In genomic region chr15:16446631-16447030, GRCm38 (mm10) we compare ENCODE assay signal across 21 mouse cellular contexts.
"Had no signal": no experiment of that assay in that cellular context is flagged by ENCODE, and none has a peak within 500 bp of the region (broad histone marks: within the 10 kb centered on the region; RNA-seq: fewer than 3 reads in every experiment).

No protein-coding gene starts in this region.

- DNase-seq: lung, adult 2 months; lung, postnatal 14 days; lung, postnatal 36 days; retina, postnatal 1 day; right cerebral cortex, adult 18-20 months; right cerebral cortex, postnatal 25 days; right cerebral cortex, postnatal 4 days; spleen, adult 18-20 months; thymus, adult 18-20 months; thymus, postnatal 14 days; thymus, postnatal 36 days had no signal

- H3K4me1 ChIP-seq: lung, embryonic 15.5 days; megakaryocyte, embryonic 14.5 days; midbrain, embryonic 13.5 days; midbrain, embryonic 15.5 days; neural tube, embryonic 13.5 days; neural tube, embryonic 15.5 days had no signal

- H3K27ac ChIP-seq: lung, embryonic 15.5 days; macrophage; midbrain, embryonic 13.5 days; midbrain, embryonic 15.5 days; neural tube, embryonic 13.5 days; neural tube, embryonic 15.5 days had no signal

- H3K4me2 ChIP-seq: lung, embryonic 15.5 days; midbrain, embryonic 11.5 days; midbrain, embryonic 13.5 days; midbrain, embryonic 15.5 days; neural tube, embryonic 13.5 days; neural tube, embryonic 15.5 days had no signal

- H3K9me3 ChIP-seq: lung, embryonic 15.5 days; megakaryocyte, embryonic 14.5 days; midbrain, embryonic 13.5 days; midbrain, embryonic 15.5 days; neural tube, embryonic 13.5 days; neural tube, embryonic 15.5 days had no signal

- H3K27me3 ChIP-seq: lung, embryonic 15.5 days; megakaryocyte, embryonic 14.5 days; midbrain, embryonic 13.5 days; midbrain, embryonic 15.5 days; neural tube, embryonic 13.5 days; neural tube, embryonic 15.5 days had no signal

- ATAC-seq: lung, postnatal 0 days; midbrain, embryonic 13.5 days; midbrain, embryonic 15.5 days had no signal

- H3K9ac ChIP-seq: lung, embryonic 15.5 days; midbrain, embryonic 13.5 days; midbrain, embryonic 15.5 days; neural tube, embryonic 13.5 days; neural tube, embryonic 15.5 days had no signal

- H3K36me3 ChIP-seq: lung, embryonic 15.5 days; midbrain, embryonic 13.5 days; midbrain, embryonic 15.5 days; neural tube, embryonic 13.5 days; neural tube, embryonic 15.5 days had no signal

- H3K4me3 ChIP-seq: lung, embryonic 15.5 days; megakaryocyte, embryonic 14.5 days; midbrain, embryonic 13.5 days; midbrain, embryonic 15.5 days; myocyte; neural tube, embryonic 13.5 days; neural tube, embryonic 15.5 days had no signal
